Mouse (Mus musculus): Measurements from ENCODE around the gene Adamtsl3. TPM values are rescaled to one million over a fixed set of nuclear protein-coding genes. Genes with fewer than 3 reads are reported as not detected.

The Adamtsl3 gene
- polyA plus RNA-seq, 1 experiment from 2014 or later = 0.63 TPM

DNA sequence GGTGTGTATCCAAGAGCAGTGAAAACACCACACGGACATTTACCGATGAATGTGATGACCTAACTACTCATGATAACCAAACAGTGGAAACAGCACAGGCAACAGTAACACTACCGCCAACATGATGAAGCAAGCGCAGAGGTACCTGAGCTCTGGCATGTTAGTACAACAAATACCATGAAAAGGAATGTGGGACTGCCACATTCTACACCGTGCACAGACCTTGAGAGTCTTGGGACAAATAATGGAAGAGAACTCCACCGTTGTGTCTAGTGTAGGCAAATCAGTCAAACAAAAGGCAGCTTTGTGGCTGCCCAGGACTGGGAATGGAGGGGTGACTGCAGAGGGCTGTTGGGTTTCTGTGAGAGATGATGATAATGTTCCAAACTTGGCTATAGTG is 269.9 kb downstream of the Adamtsl3 start:
- no peak overlapping the region for H3K9ac ChIP-seq
- no peak overlapping the region for H3K4me2 ChIP-seq (replicated peaks)
- H3K4me3 ChIP-seq (replicated peaks) = no peak overlapping the region
- no peaks in the 10 kb centered on the region for H3K4me1 ChIP-seq (replicated peaks)
- ATAC-seq = no peak
- H3K36me3 ChIP-seq = no peaks in the 10 kb centered on the region
- no peaks in the 10 kb centered on the region for H3K27me3 ChIP-seq (replicated peaks)
- 84% methylated on average over 6 of the region's 6 CpGs for WGBS
- H3K9me3 ChIP-seq = no peaks in the 10 kb centered on the region
- no peak overlapping the region for H3K27ac ChIP-seq

GRCm38 (mm10) chr7:82609629-82610028 is 274.1 kb downstream of the Adamtsl3 start:
- Histone ChIP-seq H3K9me3 (no peaks in the 10 kb centered on the region), H3K9ac (no peak overlapping the region), H3K27ac (no peak overlapping the region), H3K4me3 (replicated peaks) (no peak overlapping the region), H3K4me2 (replicated peaks) (no peak overlapping the region), H3K27me3 (replicated peaks) (no peaks in the 10 kb centered on the region), H3K4me1 (replicated peaks) (no peaks in the 10 kb centered on the region), H3K36me3 (no peaks in the 10 kb centered on the region)
- no peak for ATAC-seq
- 66% methylated on average over 3 of the region's 3 CpGs for WGBS

- no peak overlapping the region for H3K9ac ChIP-seq
Observed at GRCm38 (mm10) chr7:82625342-82625741, 289.8 kb downstream of the Adamtsl3 start.

GRCm38 (mm10) chr7:82647183-82647582 is 311.7 kb downstream of the Adamtsl3 start:
- no peak for ATAC-seq
- Histone ChIP-seq H3K9me3 (no peaks in the 10 kb centered on the region), H3K27me3 (replicated peaks) (no peaks in the 10 kb centered on the region), H3K4me2 (replicated peaks) (no peak overlapping the region), H3K9ac (no peak overlapping the region), H3K4me1 (replicated peaks) (peaks cover 7% of the 10 kb centered on the region; the same call in 1 of the 2 replicates), H3K27ac (no peak overlapping the region), H3K36me3 (0 out of 2 replicates have a peak, but pooled peaks cover 2% of the 10 kb centered on the region), H3K4me3 (replicated peaks) (no peak overlapping the region)
- WGBS = 86% methylated on average over 3 of the region's 3 CpGs

More at GRCm38 (mm10) chr7:82625342-82625741, 289.8 kb downstream of the Adamtsl3 start:
- Histone ChIP-seq H3K4me1 (replicated peaks) (no peaks in the 10 kb centered on the region), H3K4me2 (replicated peaks) (no peak overlapping the region), H3K27me3 (replicated peaks) (no peaks in the 10 kb centered on the region), H3K9me3 (no peaks in the 10 kb centered on the region), H3K4me3 (replicated peaks) (no peak overlapping the region), H3K27ac (no peak overlapping the region), H3K36me3 (no peaks in the 10 kb centered on the region)
- ATAC-seq = no peak
- WGBS = 16% methylated on average over 7 of the region's 7 CpGs

DNA sequence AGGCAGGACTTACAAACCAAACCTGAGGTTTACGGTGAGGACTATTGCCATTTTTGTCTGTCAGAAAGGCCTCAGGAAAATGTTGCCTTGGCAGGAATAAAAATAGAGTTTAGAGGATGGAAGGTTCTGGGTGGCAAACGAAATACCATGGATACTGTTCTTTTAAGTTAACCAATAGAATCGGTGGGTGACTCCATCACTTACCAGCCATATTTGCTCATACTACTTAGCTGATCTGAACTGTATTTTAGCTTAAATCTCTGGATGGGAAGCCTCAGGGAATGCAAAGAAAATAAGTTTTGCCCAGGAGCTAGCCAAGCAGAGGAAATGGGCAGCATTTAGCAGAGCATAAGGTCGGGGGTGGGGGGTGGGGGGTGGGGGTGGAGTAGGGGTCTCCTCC is 312.4 kb downstream of the Adamtsl3 start:
- peak overlapping the region; percentile 49 for H3K9ac ChIP-seq
- H3K27ac ChIP-seq = no peak overlapping the region
- H3K27me3 ChIP-seq (replicated peaks) = no peaks in the 10 kb centered on the region
- no peak; the same call in 1 of the 2 replicates for ATAC-seq
- 27% methylated on average over 4 of the region's 4 CpGs for WGBS
- peak overlapping the region; percentile 75 for H3K4me3 ChIP-seq (replicated peaks)
- H3K9me3 ChIP-seq = no peaks in the 10 kb centered on the region
- H3K4me1 ChIP-seq (replicated peaks) = peaks cover 7% of the 10 kb centered on the region; the same call in 1 of the 2 replicates
- H3K36me3 ChIP-seq = 0 out of 2 replicates have a peak, but pooled peaks cover 3% of the 10 kb centered on the region
- peak overlapping the region; percentile 70 for H3K4me2 ChIP-seq (replicated peaks)

DNA sequence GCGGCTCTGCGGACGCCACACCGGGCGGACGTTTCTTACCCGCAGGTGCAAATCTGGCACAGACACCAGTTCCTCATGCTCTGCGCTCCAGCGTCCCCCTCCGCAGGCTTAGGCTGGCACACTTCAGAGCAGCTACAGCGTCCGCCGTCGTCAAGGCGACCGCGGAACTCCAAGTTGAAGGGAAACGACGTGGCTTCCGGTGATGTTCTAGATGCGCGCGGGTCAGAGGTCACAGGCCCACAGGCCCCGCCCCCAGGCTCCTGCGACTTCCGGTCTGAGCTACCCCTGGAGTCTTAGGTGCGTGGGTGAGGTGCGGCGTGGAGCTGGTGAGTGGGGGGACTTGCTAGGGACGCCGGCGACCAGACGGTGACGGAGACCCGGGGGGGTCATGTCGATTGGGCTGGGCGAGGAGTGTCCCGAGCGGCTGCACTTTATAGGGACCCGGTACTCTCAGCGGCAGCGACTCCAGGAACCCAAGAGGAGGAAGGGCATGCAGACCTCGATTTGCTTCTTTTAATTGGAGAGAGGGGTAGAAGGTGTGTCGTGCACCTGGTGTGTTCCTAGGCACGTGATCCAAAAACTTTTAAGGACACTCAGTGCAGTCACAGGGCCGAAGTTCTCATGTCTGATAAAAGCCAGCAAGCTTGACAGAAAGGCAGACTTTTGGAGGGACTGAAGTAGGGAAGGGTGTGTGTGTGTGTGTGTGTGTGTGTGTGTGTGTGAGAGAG is 313.0 kb downstream of the Adamtsl3 start, which contains the start of the genes Saxo2 and Efl1:
Gene Saxo2 (minus strand): TSS at position 176 of the 728 bp plus-strand sequence.
Gene Efl1 (plus strand): TSS at position 262 of the 728 bp plus-strand sequence.
- H3K9me3 ChIP-seq = no peaks in the 10 kb centered on the region
- peak within 1 kb of the TSS; percentile 70 for H3K4me2 ChIP-seq (replicated peaks)
- WGBS = under 1% methylated on average over 46 of the region's 46 CpGs
- peak within 1 kb of the TSS; percentile 49 for H3K9ac ChIP-seq
- peak within 1 kb of the TSS; percentile 75 for H3K4me3 ChIP-seq (replicated peaks)
- H3K4me1 ChIP-seq (replicated peaks) = peaks cover 7% of the 10 kb centered on the region; the same call in 1 of the 2 replicates
- peak within 1 kb of the TSS; percentile 24; the same call in 1 of the 2 replicates for H3K27ac ChIP-seq
- ATAC-seq = peak; percentile 98
- H3K36me3 ChIP-seq = 0 out of 2 replicates have a peak, but pooled peaks cover 3% of the 10 kb centered on the region
- no peaks in the 10 kb centered on the region for H3K27me3 ChIP-seq (replicated peaks)

- H3K36me3 ChIP-seq = 0 out of 2 replicates have a peak, but pooled peaks cover 3% of the 10 kb centered on the region
- no peaks in the 10 kb centered on the region for H3K27me3 ChIP-seq (replicated peaks)
- WGBS = 8% methylated on average over 6 of the region's 6 CpGs
- peak; percentile 71 for ATAC-seq
- H3K4me3 ChIP-seq (replicated peaks) = peak overlapping the region; percentile 75
- H3K9ac ChIP-seq = peak overlapping the region; percentile 49; the same call in 1 of the 2 replicates
- peak overlapping the region; percentile 70 for H3K4me2 ChIP-seq (replicated peaks)
- 0 out of 2 replicates have a peak overlapping the region, but pooled peaks have one; percentile 24 for H3K27ac ChIP-seq
- peaks cover 7% of the 10 kb centered on the region; the same call in 1 of the 2 replicates for H3K4me1 ChIP-seq (replicated peaks)
- no peaks in the 10 kb centered on the region for H3K9me3 ChIP-seq
Observed at GRCm38 (mm10) chr7:82649081-82649445, 313.6 kb downstream of the Adamtsl3 start.

Other genes with a start within 250 kb of the Adamtsl3 start
- gene Sh3gl3, start 161.9 kb upstream of the Adamtsl3 start, polyA plus RNA-seq (2015; fragmentation: Nextera tagmentation; extraction: Ambion mirVana) = 12.0 and 14.3 TPM in 2 replicates

Measured in intestine, embryonic 15.5 days (tissue).